Mouse (Mus musculus) regulatory T cell (primary cell): ENCODE data around the gene Tmcc3.

Source experiments
- in situ Hi-C: fragments of 300-600 bp; cut with MboI, MseI; formaldehyde crosslinking; loops from one replicate; pipeline ENCODE4 v1.15.1; 2025; ENCODE audit warnings: high pct_unique_total_duplicates

Tmcc3 gene

DNA sequence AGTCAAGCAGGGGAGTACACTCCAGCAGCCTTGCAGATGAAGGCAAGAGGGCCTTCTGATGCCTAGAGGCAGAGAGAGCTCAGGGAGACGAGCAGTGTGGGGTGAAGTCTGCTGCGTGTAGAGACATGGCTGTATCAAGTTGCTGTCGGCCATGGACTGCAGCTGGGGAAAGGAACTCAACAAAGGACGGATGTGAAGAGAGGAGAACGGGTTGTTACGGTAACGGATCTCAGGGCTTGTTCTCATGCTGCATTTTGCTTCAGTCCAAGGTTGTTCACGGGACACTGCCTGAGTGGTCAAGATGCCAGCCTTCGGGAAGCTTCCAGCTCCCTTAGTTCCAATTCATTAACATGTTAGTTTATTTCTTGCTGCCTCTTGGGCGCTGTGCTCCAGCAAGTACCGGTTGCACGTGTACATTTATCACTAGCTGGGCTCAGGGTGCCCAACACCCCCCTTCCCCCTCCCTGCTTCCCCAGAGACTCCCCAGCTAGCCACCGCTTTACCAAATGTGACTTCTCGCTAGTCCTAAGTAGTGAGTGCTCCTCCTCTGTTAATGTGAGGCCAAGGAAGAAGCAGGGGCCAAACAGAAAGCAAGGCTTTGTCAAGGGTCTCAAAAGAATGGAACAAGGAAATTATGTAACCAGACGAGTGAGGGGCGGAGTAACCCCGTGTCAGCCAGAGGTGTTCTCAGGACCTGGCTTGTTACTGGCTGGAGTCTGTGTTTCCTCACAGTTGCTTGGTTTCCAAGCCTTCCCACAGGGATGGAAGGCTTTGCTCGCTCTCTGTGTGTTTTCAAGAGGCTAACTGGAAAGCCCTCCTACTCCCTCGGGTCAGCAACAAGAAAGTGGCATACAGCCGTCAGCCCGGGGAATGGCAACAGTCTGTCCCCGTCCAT is 104.4 kb downstream of the Tmcc3 start:
- in situ Hi-C loops = no loop called here

GRCm38 (mm10) chr10:94417643-94418042 is 105.9 kb downstream of the Tmcc3 start:
- in situ Hi-C loops = no loop called here

DNA sequence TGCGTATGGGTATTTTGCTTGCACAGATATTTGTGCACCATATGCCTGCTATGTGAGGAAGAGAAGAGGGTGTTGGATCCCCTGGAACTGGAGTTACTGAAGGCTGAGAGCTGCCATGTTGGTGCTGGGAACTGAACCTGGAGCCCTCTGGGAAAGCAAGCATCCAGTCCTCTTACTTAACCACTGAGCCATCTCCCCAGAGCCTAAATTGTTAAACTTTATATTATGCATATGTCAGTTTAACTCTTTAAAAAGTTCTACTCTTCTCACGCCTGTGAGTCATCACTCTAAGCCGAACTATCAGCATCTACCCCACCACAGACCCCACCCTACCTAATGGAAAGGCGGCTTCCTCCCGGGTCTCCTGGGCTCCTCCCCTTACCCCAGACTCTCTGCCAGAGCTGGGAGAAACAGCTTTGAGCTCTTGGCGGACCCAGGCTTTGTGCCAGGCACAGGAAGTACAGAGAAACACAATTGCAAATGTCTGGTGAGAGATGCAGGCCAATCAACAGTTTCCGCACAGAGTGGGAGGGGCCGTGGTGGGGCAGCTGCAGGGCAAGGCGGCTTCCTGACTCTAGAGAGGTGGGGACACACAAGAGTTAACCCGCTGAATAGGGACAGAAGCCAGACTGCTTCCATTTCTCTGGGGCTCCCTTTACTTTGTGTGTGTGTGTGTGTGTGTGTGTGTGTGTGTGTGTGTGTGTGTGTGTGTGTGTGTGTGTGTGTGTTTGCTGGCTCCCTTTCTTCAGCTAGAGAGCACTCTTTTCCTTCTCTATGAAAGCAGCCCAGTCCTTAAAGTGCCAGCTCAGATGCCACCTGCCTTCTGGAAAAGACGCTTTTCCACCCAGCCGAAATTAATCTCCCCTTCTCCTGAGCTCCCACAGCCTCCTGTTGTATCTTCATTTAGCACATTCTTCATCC is 114.5 kb downstream of the Tmcc3 start:
- in situ Hi-C loops = loop anchor here (10.0 kb wide), 1 partner anchor 1021 kb away; no protein-coding TSS in a partner anchor

GRCm38 (mm10) chr10:94426921-94427270 is 115.1 kb downstream of the Tmcc3 start:
- in situ Hi-C loops = loop anchor here (10.0 kb wide), 1 partner anchor 1022 kb away; no protein-coding TSS in a partner anchor

GRCm38 (mm10) chr10:94428186-94428942 is 116.6 kb downstream of the Tmcc3 start:
- in situ Hi-C loops = loop anchor here (10.0 kb wide), 1 partner anchor 1024 kb away; no protein-coding TSS in a partner anchor

GRCm38 (mm10) chr10:94430566-94430965 is 118.8 kb downstream of the Tmcc3 start:
- in situ Hi-C loops = no loop called here

DNA sequence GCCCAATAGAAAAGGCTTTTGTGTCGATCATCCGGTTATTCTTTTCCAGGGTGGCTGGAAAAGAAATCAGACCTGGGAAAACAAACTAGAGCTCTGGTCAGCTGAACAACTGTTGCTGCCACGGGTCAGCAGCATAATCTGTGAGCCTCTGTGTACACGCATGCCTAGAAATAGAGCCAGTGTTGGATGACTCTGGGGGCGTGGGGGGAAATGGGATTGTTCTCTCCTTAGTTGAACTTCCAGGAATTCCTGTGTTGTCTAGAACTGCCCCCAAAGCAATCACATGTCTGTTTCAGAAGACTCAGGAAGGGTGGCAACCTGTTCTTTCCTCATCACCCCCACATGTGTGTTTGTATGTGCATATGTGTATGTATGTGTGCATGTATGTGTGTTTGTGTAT is 121.2 kb downstream of the Tmcc3 start:
- in situ Hi-C loops = no loop called here

GRCm38 (mm10) chr10:94433901-94434300 is 122.2 kb downstream of the Tmcc3 start:
- in situ Hi-C loops = no loop called here

GRCm38 (mm10) chr10:94442725-94443124 is 131.0 kb downstream of the Tmcc3 start:
- in situ Hi-C loops = no loop called here

DNA sequence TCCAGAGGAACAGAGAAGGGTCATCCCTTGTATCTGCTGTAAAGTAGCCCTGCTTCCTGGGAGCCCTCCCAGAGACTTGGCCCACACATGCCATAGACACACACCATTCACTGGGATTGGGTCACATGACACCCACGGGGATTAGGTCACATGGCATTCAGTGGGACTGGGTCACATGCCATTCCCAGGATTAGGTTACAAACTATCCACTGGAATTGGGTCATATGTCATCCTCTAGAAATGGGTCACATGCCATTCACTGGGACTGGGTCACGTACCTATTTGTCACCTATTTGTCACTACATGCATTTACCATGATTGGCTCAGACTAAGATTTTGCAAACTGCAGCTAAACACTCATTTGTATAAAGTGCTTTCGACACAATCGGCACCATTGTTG is 131.7 kb downstream of the Tmcc3 start:
- in situ Hi-C loops = no loop called here

GRCm38 (mm10) chr10:94445192-94445591 is 133.4 kb downstream of the Tmcc3 start:
- in situ Hi-C loops = no loop called here

GRCm38 (mm10) chr10:94446379-94447008 is 134.7 kb downstream of the Tmcc3 start:
- in situ Hi-C loops = no loop called here

- in situ Hi-C loops = no loop called here
Measured at GRCm38 (mm10) chr10:94449676-94450075, 137.9 kb downstream of the Tmcc3 start.

DNA sequence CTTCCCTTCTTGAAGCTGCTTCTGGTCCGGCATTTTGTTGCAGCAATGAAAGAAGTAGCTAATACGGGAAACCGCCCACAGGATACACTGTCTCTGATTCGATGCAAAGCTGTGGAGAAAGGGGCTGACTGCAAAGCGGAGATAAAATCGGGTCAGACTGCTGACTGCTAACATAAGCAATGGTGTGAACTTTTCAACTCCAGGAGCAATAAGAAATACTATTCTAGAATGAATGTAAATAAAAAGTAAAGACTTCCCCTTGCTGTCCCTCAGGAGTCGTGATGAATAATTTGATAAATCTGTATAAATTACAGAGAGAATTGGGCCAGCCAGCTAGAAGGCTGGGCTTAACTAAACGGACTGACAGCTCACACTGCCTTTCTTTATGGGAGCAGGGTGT is 139.0 kb downstream of the Tmcc3 start:
- in situ Hi-C loops = no loop called here

DNA sequence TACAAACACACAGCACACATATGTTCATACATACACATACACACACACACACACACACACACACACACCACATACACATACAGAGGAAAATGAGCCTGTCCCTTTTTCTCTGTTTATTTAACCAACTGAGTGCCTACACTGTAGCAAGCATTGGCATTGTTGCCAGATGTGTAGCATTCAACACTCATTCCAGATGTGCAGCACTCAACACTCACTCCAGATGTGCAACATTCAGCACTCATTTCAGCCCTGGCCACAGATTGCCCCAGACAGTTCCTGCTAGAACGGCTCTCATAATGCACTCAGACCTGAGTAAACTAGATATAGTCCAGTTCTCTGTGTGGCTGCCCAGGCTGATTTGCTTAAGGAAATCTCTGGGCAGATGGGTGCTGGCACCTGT is 145.7 kb downstream of the Tmcc3 start:
- in situ Hi-C loops = no loop called here

DNA sequence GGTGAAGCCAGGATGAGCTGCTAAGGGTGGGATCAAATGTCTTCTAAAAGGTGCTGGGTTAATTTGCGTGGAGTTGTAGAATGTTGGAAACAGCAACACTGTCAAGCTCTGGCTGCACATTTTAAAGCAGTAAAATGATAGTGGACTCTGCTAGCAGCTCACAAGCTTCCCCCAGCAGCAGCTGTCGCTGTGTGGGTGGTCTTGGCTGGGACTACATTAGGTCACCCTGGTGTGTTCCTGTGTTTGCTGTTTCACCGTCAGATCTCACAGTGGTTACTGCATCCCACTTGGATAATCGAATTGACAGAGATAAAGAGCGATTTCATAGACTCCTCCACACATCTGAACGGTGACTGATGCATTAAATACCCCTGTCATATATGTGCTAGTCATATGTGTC is 146.9 kb downstream of the Tmcc3 start:
- in situ Hi-C loops = no loop called here

- in situ Hi-C loops = no loop called here
Measured at GRCm38 (mm10) chr10:94461378-94461777, 149.6 kb downstream of the Tmcc3 start.

DNA sequence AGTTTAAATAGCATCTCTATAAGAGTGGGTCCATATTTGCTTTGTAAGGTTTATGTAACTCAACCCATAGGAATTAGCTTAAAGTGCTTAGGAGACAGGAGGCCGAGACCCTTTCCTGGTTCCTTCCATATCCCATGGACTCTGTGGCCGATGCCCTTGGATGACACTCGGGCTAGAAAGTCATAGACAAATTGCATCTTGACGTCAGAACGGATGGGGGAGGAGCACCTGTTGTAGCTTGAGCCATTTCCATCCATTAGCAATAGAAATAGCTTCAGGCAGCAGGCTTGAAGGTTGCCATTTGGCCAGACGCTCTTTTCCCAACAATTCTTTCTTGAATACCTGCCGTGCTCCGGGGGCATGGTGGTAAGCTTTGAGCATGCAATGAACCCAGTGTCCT is 150.1 kb downstream of the Tmcc3 start:
- in situ Hi-C loops = no loop called here

DNA sequence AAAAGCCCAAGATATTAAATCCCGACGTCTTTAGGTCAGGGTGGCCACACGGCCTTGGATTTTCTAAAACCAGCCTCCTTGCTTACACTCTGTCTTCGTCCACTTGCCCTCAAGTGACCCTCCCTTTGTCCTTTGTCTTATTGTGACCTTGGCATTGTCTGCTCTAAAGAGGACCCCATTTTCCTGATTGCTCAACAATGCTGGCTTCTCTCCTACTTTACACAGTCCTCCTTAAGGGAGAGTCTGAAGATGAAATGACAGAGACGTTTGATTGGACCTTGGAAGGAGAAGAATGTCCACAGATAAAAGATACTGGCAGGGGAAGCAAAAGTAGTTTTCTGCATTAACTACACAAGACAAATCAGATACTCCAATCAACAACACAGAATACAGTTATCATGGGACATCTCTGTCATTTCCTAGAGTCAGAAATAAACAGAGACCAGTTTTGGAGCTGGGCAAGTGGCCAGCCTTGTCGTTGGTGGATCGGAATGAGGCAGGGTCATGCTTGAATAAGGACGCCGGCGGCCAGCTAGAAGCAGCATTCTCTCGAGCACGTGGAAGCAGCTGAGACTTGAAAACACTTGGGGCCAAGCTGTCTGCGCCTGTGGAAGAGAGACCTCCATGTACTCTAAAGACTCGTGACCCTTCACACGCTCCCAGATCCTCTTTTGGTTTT is 150.8 kb downstream of the Tmcc3 start:
- in situ Hi-C loops = no loop called here

GRCm38 (mm10) chr10:94463410-94463809 is 151.7 kb downstream of the Tmcc3 start:
- in situ Hi-C loops = no loop called here

DNA sequence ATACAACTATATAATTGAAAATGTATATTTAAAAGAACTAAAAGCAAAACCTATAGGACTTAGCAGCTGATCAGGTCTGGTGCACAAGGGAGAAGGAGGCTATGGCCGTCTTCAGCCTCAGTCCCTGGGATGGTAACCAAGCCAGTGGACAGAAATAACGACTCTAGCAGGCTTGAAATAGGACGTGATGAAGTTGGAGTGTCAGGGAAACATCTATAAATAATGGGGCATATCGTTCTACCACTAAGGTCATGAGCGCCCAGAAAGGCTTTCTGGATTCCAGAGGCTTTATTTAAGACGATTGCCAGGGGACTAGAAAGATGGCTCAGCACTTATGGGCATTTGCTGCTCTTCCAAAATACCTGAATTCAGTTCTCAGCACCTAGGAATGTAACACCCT is 153.9 kb downstream of the Tmcc3 start:
- in situ Hi-C loops = no loop called here
